Mouse (Mus musculus) kidney, embryonic 14.5 days (tissue): ENCODE measurements around the gene Pip5kl1. TPM values are rescaled to one million over a fixed set of nuclear protein-coding genes. Genes with fewer than 3 reads are reported as not detected.

Experiments
- ATAC-seq: fragments of 200-750 bp; cut with Nextera tagmentation; 2 replicates; pipeline ENCODE4 v1.8.0; 2017; ENCODE audit warnings: moderate number of reproducible peaks, mild to moderate bottlenecking, moderate TSS enrichment, moderate library complexity; ENCODE audit not compliant: low FRiP score, low TSS enrichment
- H3K27ac ChIP-seq: fragments of 300-500 bp; sonication (generic); 2 replicates; pipeline ENCODE4 v1.5.1; 2014; ENCODE audit warnings: low read depth, mild to moderate bottlenecking, low read length, moderate library complexity, mixed read lengths
- H3K27me3 ChIP-seq: fragments of 300-500 bp; sonication (generic); 2 replicates; pipeline ENCODE4 v1.6.1; 2014; ENCODE audit warnings: mild to moderate bottlenecking, low read length; ENCODE audit not compliant: control insufficient read depth, insufficient read depth
- H3K36me3 ChIP-seq: fragments of 300-500 bp; sonication (generic); 2 replicates; pipeline ENCODE4 v1.6.1; 2014; ENCODE audit warnings: low read length, mixed read lengths; ENCODE audit not compliant: control insufficient read depth, insufficient read depth
- H3K4me1 ChIP-seq: fragments of 300-500 bp; sonication (generic); 2 replicates; pipeline ENCODE4 v1.6.1; 2014; ENCODE audit warnings: low read length, mixed read lengths; ENCODE audit not compliant: control insufficient read depth, insufficient read depth
- H3K4me2 ChIP-seq: fragments of 300-500 bp; sonication (generic); replicated peaks from 2 replicates; pipeline ENCODE4 v1.6.1; 2014; ENCODE audit warnings: low read depth, mild to moderate bottlenecking, low read length
- H3K4me3 ChIP-seq: fragments of 300-500 bp; sonication (generic); 2 replicates; pipeline ENCODE4 v1.5.1; 2014; ENCODE audit warnings: mild to moderate bottlenecking, low read length
- H3K9ac ChIP-seq: fragments of 300-500 bp; sonication (generic); 2 replicates; pipeline ENCODE4 v1.6.1; 2014; ENCODE audit warnings: low read depth, mild to moderate bottlenecking, low read length, moderate library complexity
- H3K9me3 ChIP-seq: fragments of 300-500 bp; sonication (generic); 2 replicates; pipeline ENCODE4 v1.6.1; 2016; ENCODE audit warnings: low read length; ENCODE audit not compliant: control insufficient read depth
- WGBS: fragments of 180-500 bp; shearing (Covaris S2); extraction: QIAGEN DNeasy Blood & Tissue Kit; methylation state at CpG from one replicate; pipeline ENCODE4 v1.1.7; 2014; 5-methylcytosine and 5-hydroxymethylcytosine counted together
- polyA plus RNA-seq: library from polyadenylated mRNA; unstranded; fragments of >200 nt; fragmentation: Nextera tagmentation; extraction: Ambion mirVana; gene quantifications from 2 replicates; pipeline ENCODE4 v1.2.1, GENCODE M21; 2014

Pip5kl1 gene
- polyA plus RNA-seq, 1 experiment from 2014 or later: 2.3 TPM

DNA sequence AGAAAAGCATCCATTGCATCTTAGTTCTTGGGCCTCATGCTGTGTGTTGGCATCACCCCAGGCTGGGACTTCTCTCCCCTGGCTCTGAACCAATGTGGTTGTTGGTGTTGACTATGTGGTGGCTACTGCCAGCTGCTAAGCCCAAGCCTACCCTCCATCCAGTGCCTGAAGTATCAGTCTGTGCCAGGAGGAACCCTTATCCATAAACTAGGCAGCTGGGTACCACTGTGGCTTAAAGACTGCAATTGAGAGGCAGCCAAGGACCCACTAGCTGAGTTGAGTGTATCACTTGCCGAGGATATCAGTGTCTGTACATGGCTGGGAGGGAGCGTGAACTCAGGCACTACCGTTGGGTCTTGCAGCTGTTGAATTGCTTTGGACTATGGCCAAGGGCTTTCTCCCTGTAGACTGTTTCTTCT is 31.6 kb upstream of the Pip5kl1 start:
- Histone ChIP-seq H3K9me3 (no peaks in the 10 kb centered on the region), H3K4me3 (no peak overlapping the region), H3K4me1 (peaks cover 26% of the 10 kb centered on the region; the same call in 1 of the 2 replicates), H3K9ac (no peak overlapping the region), H3K27ac (no peak overlapping the region), H3K36me3 (no peaks in the 10 kb centered on the region), H3K4me2 (no peak overlapping the region), H3K27me3 (no peaks in the 10 kb centered on the region)
- no peak for ATAC-seq
- 87% methylated on average over 3 of the region's 3 CpGs for WGBS

DNA sequence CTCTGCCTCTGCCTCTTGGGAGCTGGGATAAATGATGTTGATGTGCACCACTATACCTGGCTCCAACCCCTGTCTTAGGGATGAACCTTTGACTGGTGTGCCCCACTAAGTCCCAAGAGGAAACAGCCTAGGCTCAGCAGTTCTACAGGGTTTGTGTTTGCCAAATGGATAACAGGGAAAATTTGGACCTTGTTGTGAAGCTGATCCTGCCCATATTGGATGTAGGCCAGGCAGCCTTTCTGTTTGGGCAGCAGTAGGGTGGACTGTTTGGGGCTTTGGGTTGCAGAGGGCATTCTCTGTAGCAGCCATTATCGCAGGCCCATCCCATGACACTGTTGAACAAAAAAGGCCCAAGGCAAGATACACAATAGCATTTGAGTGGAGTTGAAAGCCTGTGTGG is 27.6 kb upstream of the Pip5kl1 start:
- Histone ChIP-seq H3K9me3 (no peaks in the 10 kb centered on the region), H3K36me3 (no peaks in the 10 kb centered on the region), H3K4me3 (no peak overlapping the region), H3K4me2 (no peak overlapping the region), H3K27me3 (no peaks in the 10 kb centered on the region), H3K27ac (no peak overlapping the region), H3K9ac (no peak overlapping the region), H3K4me1 (0 out of 2 replicates have a peak, but pooled peaks cover 4% of the 10 kb centered on the region)
- ATAC-seq: no peak
- WGBS: 92% methylated on average over 1 of the region's 1 CpGs

DNA sequence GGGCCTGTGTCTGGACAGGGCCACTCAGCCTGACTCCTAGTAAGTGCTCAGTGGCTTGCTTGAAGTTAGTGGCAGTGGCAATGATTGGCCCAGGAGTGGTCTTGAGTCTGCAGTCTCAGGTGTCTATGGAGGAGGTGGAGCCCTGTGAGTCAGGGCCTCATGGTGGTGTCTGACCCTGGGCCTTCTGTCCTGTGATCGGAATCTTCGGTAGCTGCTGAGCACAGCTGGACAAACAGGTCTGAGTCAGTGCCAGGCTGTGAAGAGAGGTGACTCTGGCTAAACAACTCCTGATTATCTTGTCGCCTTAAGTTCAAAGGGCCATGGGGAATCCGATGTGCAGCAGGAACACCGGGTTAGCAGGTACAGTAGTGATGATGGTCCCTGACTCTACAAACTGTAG is 27.2 kb upstream of the Pip5kl1 start:
- WGBS: 55% methylated on average over 5 of the region's 5 CpGs
- Histone ChIP-seq H3K36me3 (no peaks in the 10 kb centered on the region), H3K4me3 (no peak overlapping the region), H3K9ac (no peak overlapping the region), H3K27me3 (no peaks in the 10 kb centered on the region), H3K4me2 (no peak overlapping the region), H3K4me1 (0 out of 2 replicates have a peak, but pooled peaks cover 4% of the 10 kb centered on the region), H3K27ac (no peak overlapping the region), H3K9me3 (no peaks in the 10 kb centered on the region)
- no peak; the same call in 1 of the 2 replicates for ATAC-seq

GRCm38 (mm10) chr2:32547964-32548739 is 26.4 kb upstream of the Pip5kl1 start:
- 0 out of 2 replicates have a peak, but pooled peaks cover 4% of the 10 kb centered on the region for H3K4me1 ChIP-seq
- no peak for ATAC-seq
- no peak overlapping the region for H3K4me2 ChIP-seq
- no peak overlapping the region for H3K4me3 ChIP-seq
- H3K36me3 ChIP-seq: no peaks in the 10 kb centered on the region
- no peaks in the 10 kb centered on the region for H3K27me3 ChIP-seq
- 94% methylated on average over 7 of the region's 7 CpGs for WGBS
- no peaks in the 10 kb centered on the region for H3K9me3 ChIP-seq
- no peak overlapping the region for H3K27ac ChIP-seq
- H3K9ac ChIP-seq: no peak overlapping the region

DNA sequence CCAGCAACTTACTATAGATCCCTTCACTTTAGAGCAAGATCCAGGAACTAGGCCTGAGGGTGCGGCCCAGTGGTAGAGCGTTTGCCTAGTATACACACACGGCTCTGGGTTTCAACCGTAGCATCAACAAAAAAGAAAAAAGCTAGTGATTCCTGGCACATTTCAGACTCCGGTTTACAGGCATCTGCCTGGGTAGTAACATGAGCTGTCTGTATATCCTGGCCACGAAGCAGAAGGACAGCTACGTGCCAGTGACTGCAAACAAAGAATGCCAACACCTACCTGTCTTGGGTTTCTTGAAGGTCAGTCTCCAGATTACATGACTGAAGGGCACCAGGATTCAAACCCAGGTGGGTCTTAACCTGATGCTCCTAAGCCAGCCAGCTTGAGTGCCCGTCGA is 25.4 kb upstream of the Pip5kl1 start:
- Histone ChIP-seq H3K9ac (no peak overlapping the region), H3K27me3 (no peaks in the 10 kb centered on the region), H3K27ac (no peak overlapping the region), H3K9me3 (no peaks in the 10 kb centered on the region), H3K4me3 (no peak overlapping the region), H3K4me2 (no peak overlapping the region), H3K4me1 (0 out of 2 replicates have a peak, but pooled peaks cover 4% of the 10 kb centered on the region), H3K36me3 (no peaks in the 10 kb centered on the region)
- ATAC-seq: no peak
- WGBS: 76% methylated on average over 9 of the region's 9 CpGs

DNA sequence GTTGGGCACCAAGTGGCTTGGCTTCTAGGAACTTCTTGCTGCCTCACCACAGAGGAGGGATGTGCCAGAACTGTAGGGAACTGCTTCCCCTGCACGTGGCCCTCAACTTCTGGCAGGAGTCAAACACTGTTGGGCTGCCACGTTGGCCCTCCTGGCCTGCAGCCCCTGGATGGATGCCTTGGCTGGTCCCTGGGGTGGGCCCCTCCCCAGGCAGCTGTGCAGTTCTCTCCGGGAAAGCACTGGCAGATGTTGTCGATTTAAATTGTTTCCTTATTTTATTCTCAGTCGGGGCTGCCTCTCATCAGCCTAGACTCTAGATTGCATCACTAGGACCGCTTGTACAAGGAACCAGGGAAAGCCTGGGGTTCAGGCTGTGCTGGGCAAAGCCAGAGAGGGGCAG is 24.8 kb upstream of the Pip5kl1 start:
- H3K4me1 ChIP-seq: 0 out of 2 replicates have a peak, but pooled peaks cover 4% of the 10 kb centered on the region

DNA sequence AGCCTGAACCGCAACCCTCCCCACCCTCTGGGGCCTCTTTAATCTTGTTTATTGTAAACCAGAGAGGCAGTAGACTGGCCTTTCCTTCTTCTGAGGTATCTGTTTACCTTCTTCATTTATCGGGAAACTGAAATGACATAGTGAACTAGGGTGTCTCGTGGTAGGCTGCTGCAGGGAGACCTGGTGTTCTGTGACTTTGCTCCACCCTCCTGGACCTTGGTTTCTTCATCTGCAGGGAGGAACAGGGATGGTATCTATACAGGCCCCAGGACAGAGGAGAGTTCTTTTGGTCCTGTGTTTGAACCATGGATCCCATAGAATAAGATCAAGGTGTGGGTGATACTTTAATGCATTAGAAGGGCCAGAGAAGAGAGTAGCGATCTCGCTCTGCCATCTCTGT is 23.4 kb upstream of the Pip5kl1 start:
- ATAC-seq: no peak
- no peak overlapping the region for H3K27ac ChIP-seq
- H3K4me2 ChIP-seq: no peak overlapping the region
- H3K36me3 ChIP-seq: no peaks in the 10 kb centered on the region; the same call in 1 of the 2 replicates
- no peaks in the 10 kb centered on the region for H3K27me3 ChIP-seq
- H3K9ac ChIP-seq: no peak overlapping the region
- H3K4me1 ChIP-seq: 0 out of 2 replicates have a peak, but pooled peaks cover 4% of the 10 kb centered on the region
- no peaks in the 10 kb centered on the region for H3K9me3 ChIP-seq
- no peak overlapping the region for H3K4me3 ChIP-seq
- WGBS: 78% methylated on average over 5 of the region's 5 CpGs

More for the DNA sequence above, 24.8 kb upstream of the Pip5kl1 start:
- ATAC-seq: no peak
- no peaks in the 10 kb centered on the region for H3K9me3 ChIP-seq
- no peaks in the 10 kb centered on the region; the same call in 1 of the 2 replicates for H3K36me3 ChIP-seq
- no peak overlapping the region for H3K4me3 ChIP-seq
- no peak overlapping the region for H3K9ac ChIP-seq
- no peak overlapping the region for H3K27ac ChIP-seq
- WGBS: 69% methylated on average over 6 of the region's 6 CpGs
- no peaks in the 10 kb centered on the region for H3K27me3 ChIP-seq
- H3K4me2 ChIP-seq: no peak overlapping the region

GRCm38 (mm10) chr2:32553592-32554148 is 20.9 kb upstream of the Pip5kl1 start:
- Histone ChIP-seq H3K4me2 (no peak overlapping the region), H3K9me3 (no peaks in the 10 kb centered on the region), H3K27me3 (no peaks in the 10 kb centered on the region), H3K27ac (no peak overlapping the region), H3K4me3 (no peak overlapping the region), H3K4me1 (0 out of 2 replicates have a peak, but pooled peaks cover 8% of the 10 kb centered on the region), H3K9ac (no peak overlapping the region), H3K36me3 (no peaks in the 10 kb centered on the region; the same call in 1 of the 2 replicates)
- 75% methylated on average over 7 of the region's 7 CpGs for WGBS
- ATAC-seq: no peak

- H3K27ac ChIP-seq: no peak overlapping the region
- no peak overlapping the region for H3K4me3 ChIP-seq
- no peak overlapping the region for H3K9ac ChIP-seq
- WGBS: 43% methylated on average over 4 of the region's 4 CpGs
- ATAC-seq: no peak
- H3K4me1 ChIP-seq: 0 out of 2 replicates have a peak, but pooled peaks cover 4% of the 10 kb centered on the region
- peaks cover 16% of the 10 kb centered on the region for H3K36me3 ChIP-seq
- no peaks in the 10 kb centered on the region for H3K27me3 ChIP-seq
- no peak overlapping the region for H3K4me2 ChIP-seq
- H3K9me3 ChIP-seq: no peaks in the 10 kb centered on the region
Observed at GRCm38 (mm10) chr2:32555484-32555883, 19.1 kb upstream of the Pip5kl1 start.
